Mouse (Mus musculus) lung, embryonic 16.5 days (tissue): ENCODE results near the gene Cds1. TPM values are rescaled to one million over a fixed set of nuclear protein-coding genes. Genes with fewer than 3 reads are reported as not detected.
A peak's percentile ranks its signal among the peaks of the same experiment; 100 is the strongest.

Experiments used
- ATAC-seq: fragments of 200-750 bp; cut with Nextera tagmentation; 2 replicates; pipeline ENCODE4 v1.8.0; 2017; ENCODE audit warnings: low read depth, mild to moderate bottlenecking, moderate library complexity
- H3K27ac ChIP-seq: fragments of 300-500 bp; sonication (generic); 2 replicates; pipeline ENCODE4 v1.5.1; 2014; ENCODE audit warnings: mild to moderate bottlenecking, control low read depth, low read length
- H3K27me3 ChIP-seq: fragments of 300-500 bp; sonication (generic); 2 replicates; pipeline ENCODE4 v1.6.1; 2014; ENCODE audit warnings: low read depth, low read length, mixed read lengths; ENCODE audit not compliant: control insufficient read depth, insufficient read depth
- H3K36me3 ChIP-seq: fragments of 300-500 bp; sonication (generic); 2 replicates; pipeline ENCODE4 v1.6.1; 2014; ENCODE audit warnings: low read length; ENCODE audit not compliant: control insufficient read depth, insufficient read depth
- H3K4me1 ChIP-seq: fragments of 300-500 bp; sonication (generic); replicated peaks from 2 replicates; pipeline ENCODE4 v1.6.1; 2014; ENCODE audit warnings: low read length, mixed read lengths; ENCODE audit not compliant: control insufficient read depth, insufficient read depth
- H3K4me2 ChIP-seq: fragments of 300-500 bp; sonication (generic); 2 replicates; pipeline ENCODE4 v1.6.1; 2014; ENCODE audit warnings: low read depth, low read length, control low read depth
- H3K4me3 ChIP-seq: fragments of 300-500 bp; sonication (generic); 2 replicates; pipeline ENCODE4 v1.5.1; 2014; ENCODE audit warnings: mild to moderate bottlenecking, low read length, control low read depth
- H3K9ac ChIP-seq: fragments of 300-500 bp; sonication (generic); 2 replicates; pipeline ENCODE4 v1.6.1; 2014; ENCODE audit warnings: low read length, control low read depth
- H3K9me3 ChIP-seq: fragments of 300-500 bp; sonication (generic); 2 replicates; pipeline ENCODE4 v1.6.1; 2016; ENCODE audit warnings: low read length; ENCODE audit not compliant: control insufficient read depth
- WGBS: fragments of 180-500 bp; shearing (Covaris S2); extraction: QIAGEN DNeasy Blood & Tissue Kit; methylation state at CpG from one replicate; pipeline ENCODE4 v1.1.7; 2014; 5-methylcytosine and 5-hydroxymethylcytosine counted together
- polyA plus RNA-seq: library from polyadenylated mRNA; unstranded; fragments of >200 nt; fragmentation: Nextera tagmentation; extraction: Ambion mirVana; gene quantifications from 2 replicates; pipeline ENCODE4 v1.2.1, GENCODE M21; 2015

Cds1 gene
- polyA plus RNA-seq, 1 experiment from 2014 or later = 7.3 TPM

- Histone ChIP-seq H3K4me3 (no peak overlapping the region), H3K36me3 (no peaks in the 10 kb centered on the region), H3K4me1 (peaks cover 2% of the 10 kb centered on the region; the same call in 1 of the 2 replicates)
These were observed 54.9 kb downstream of the Cds1 start for GRCm38 (mm10) chr5:101819844-101820243.

GRCm38 (mm10) chr5:101821052-101821451 is 56.1 kb downstream of the Cds1 start:
- Histone ChIP-seq H3K9me3 (no peaks in the 10 kb centered on the region), H3K4me3 (no peak overlapping the region), H3K27me3 (no peaks in the 10 kb centered on the region; the same call in 1 of the 2 replicates), H3K4me1 (peaks cover 2% of the 10 kb centered on the region), H3K36me3 (no peaks in the 10 kb centered on the region), H3K4me2 (no peak overlapping the region; the same call in 1 of the 2 replicates), H3K27ac (no peak overlapping the region), H3K9ac (no peak overlapping the region)
- peak; percentile 69 for ATAC-seq
- 47% methylated on average over 8 of the region's 8 CpGs for WGBS

More at GRCm38 (mm10) chr5:101819844-101820243, 54.9 kb downstream of the Cds1 start:
- H3K4me2 ChIP-seq = no peak overlapping the region
- H3K9me3 ChIP-seq = no peaks in the 10 kb centered on the region
- 17% methylated on average over 7 of the region's 7 CpGs for WGBS
- no peak for ATAC-seq
- H3K27ac ChIP-seq = no peak overlapping the region
- H3K27me3 ChIP-seq = no peaks in the 10 kb centered on the region; the same call in 1 of the 2 replicates
- H3K9ac ChIP-seq = no peak overlapping the region

- no peak for ATAC-seq
- peaks cover 7% of the 10 kb centered on the region for H3K4me1 ChIP-seq
- no peaks in the 10 kb centered on the region for H3K9me3 ChIP-seq
- H3K4me3 ChIP-seq = no peak overlapping the region
- 56% methylated on average over 17 of the region's 17 CpGs for WGBS
- no peaks in the 10 kb centered on the region for H3K36me3 ChIP-seq
- H3K4me2 ChIP-seq = no peak overlapping the region; the same call in 1 of the 2 replicates
- H3K27ac ChIP-seq = no peak overlapping the region
- H3K27me3 ChIP-seq = no peaks in the 10 kb centered on the region; the same call in 1 of the 2 replicates
- no peak overlapping the region for H3K9ac ChIP-seq
These were observed 56.8 kb downstream of the Cds1 start for GRCm38 (mm10) chr5:101821491-101822310.

GRCm38 (mm10) chr5:101822311-101822670 is 57.4 kb downstream of the Cds1 start:
- H3K9me3 ChIP-seq = no peaks in the 10 kb centered on the region
- H3K9ac ChIP-seq = no peak overlapping the region
- no peaks in the 10 kb centered on the region for H3K36me3 ChIP-seq
- no peak overlapping the region for H3K27ac ChIP-seq
- WGBS = 53% methylated on average over 6 of the region's 6 CpGs
- H3K4me1 ChIP-seq = peaks cover 12% of the 10 kb centered on the region
- H3K4me2 ChIP-seq = no peak overlapping the region
- H3K4me3 ChIP-seq = no peak overlapping the region
- H3K27me3 ChIP-seq = no peaks in the 10 kb centered on the region; the same call in 1 of the 2 replicates
- ATAC-seq = no peak

- H3K4me3 ChIP-seq = no peak overlapping the region
- H3K27me3 ChIP-seq = no peaks in the 10 kb centered on the region; the same call in 1 of the 2 replicates
- no peak overlapping the region for H3K4me2 ChIP-seq
- peaks cover 14% of the 10 kb centered on the region for H3K4me1 ChIP-seq
- H3K27ac ChIP-seq = no peak overlapping the region
- no peak for ATAC-seq
- no peaks in the 10 kb centered on the region for H3K36me3 ChIP-seq
- H3K9me3 ChIP-seq = no peaks in the 10 kb centered on the region
- no peak overlapping the region for H3K9ac ChIP-seq
- WGBS = 33% methylated on average over 13 of the region's 13 CpGs
These were observed 60.4 kb downstream of the Cds1 start for GRCm38 (mm10) chr5:101825111-101825911.

GRCm38 (mm10) chr5:101826531-101826970 is 61.6 kb downstream of the Cds1 start:
- peak overlapping the region; percentile 46 for H3K4me2 ChIP-seq
- H3K4me3 ChIP-seq = peak overlapping the region; percentile 26; the same call in 1 of the 2 replicates
- ATAC-seq = peak; percentile 69
- H3K27ac ChIP-seq = no peak overlapping the region
- peaks cover 12% of the 10 kb centered on the region for H3K4me1 ChIP-seq
- H3K36me3 ChIP-seq = no peaks in the 10 kb centered on the region
- no peaks in the 10 kb centered on the region for H3K9me3 ChIP-seq
- WGBS = 8% methylated on average over 15 of the region's 15 CpGs
- no peak overlapping the region for H3K9ac ChIP-seq
- H3K27me3 ChIP-seq = no peaks in the 10 kb centered on the region; the same call in 1 of the 2 replicates

- no peak for ATAC-seq
- H3K36me3 ChIP-seq = no peaks in the 10 kb centered on the region
- no peak overlapping the region for H3K4me3 ChIP-seq
- no peak overlapping the region for H3K9ac ChIP-seq
- no peak overlapping the region for H3K27ac ChIP-seq
- 34% methylated on average over 12 of the region's 12 CpGs for WGBS
- H3K27me3 ChIP-seq = no peaks in the 10 kb centered on the region; the same call in 1 of the 2 replicates
- no peaks in the 10 kb centered on the region for H3K9me3 ChIP-seq
- H3K4me2 ChIP-seq = no peak overlapping the region
- H3K4me1 ChIP-seq = peaks cover 12% of the 10 kb centered on the region
These were observed 62.5 kb downstream of the Cds1 start for GRCm38 (mm10) chr5:101827477-101827876.

GRCm38 (mm10) chr5:101828932-101829331 is 64.0 kb downstream of the Cds1 start:
- Histone ChIP-seq H3K9me3 (no peaks in the 10 kb centered on the region), H3K4me1 (peaks cover 12% of the 10 kb centered on the region), H3K36me3 (peaks cover 3% of the 10 kb centered on the region; the same call in 1 of the 2 replicates), H3K27me3 (no peaks in the 10 kb centered on the region), H3K9ac (no peak overlapping the region), H3K27ac (no peak overlapping the region), H3K4me3 (no peak overlapping the region), H3K4me2 (no peak overlapping the region)
- WGBS = 55% methylated on average over 3 of the region's 3 CpGs
- ATAC-seq = no peak

- Histone ChIP-seq H3K9ac (no peak overlapping the region), H3K4me1 (peaks cover 12% of the 10 kb centered on the region), H3K27ac (no peak overlapping the region), H3K27me3 (no peaks in the 10 kb centered on the region), H3K9me3 (no peaks in the 10 kb centered on the region), H3K4me3 (no peak overlapping the region), H3K36me3 (peaks cover 5% of the 10 kb centered on the region), H3K4me2 (no peak overlapping the region)
- ATAC-seq = no peak
- WGBS = 61% methylated on average over 8 of the region's 8 CpGs
These were observed 65.2 kb downstream of the Cds1 start for GRCm38 (mm10) chr5:101830180-101830579.
